Mouse (Mus musculus) activated CD4-positive, CD25-positive, alpha-beta regulatory T cell, adult 4 months (primary cell): ENCODE results near the gene Olfr1309. TPM values are rescaled to one million over a fixed set of nuclear protein-coding genes. Genes with fewer than 3 reads are reported as not detected.
"Not testable (repeated sequence)": the region's sequence is repeated elsewhere in the genome, so short reads cannot be mapped to it uniquely, and the experiment has no call there.

Source experiments
- ATAC-seq: one replicate; pipeline ENCODE4 v1.8.0; 2017
- polyA plus RNA-seq, 2 experiments: library from polyadenylated mRNA; unstranded; fragments of 100-300 nt; shearing (Covaris generic); gene quantifications; one replicate each; pipeline ENCODE4 v1.2.1; 2017

The Olfr1309 gene
- not detected for polyA plus RNA-seq

GRCm38 (mm10) chr2:111990181-111990580 lies at the start of gene Olfr1309:
TSS of gene Olfr1309 (minus strand) at chr2:111990281.
- no peak for ATAC-seq

GRCm38 (mm10) chr2:112026971-112027370 lies 36.9 kb upstream of the Olfr1309 start:
- ATAC-seq = not testable (repeated sequence)

GRCm38 (mm10) chr2:112024312-112024711 lies 34.2 kb upstream of the Olfr1309 start, which contains the start of gene Olfr1311:
TSS of gene Olfr1311 (minus strand) at chr2:112024412.
- no peak for ATAC-seq

GRCm38 (mm10) chr2:112014900-112015299 lies 24.8 kb upstream of the Olfr1309 start:
- ATAC-seq = no peak

GRCm38 (mm10) chr2:112012608-112013007 lies 22.5 kb upstream of the Olfr1309 start, which contains the start of gene Olfr1310:
TSS of gene Olfr1310 (minus strand) at chr2:112012708.
- no peak for ATAC-seq

GRCm38 (mm10) chr2:111964844-111965243 lies 25.2 kb downstream of the Olfr1309 start, which contains the start of gene Olfr1308:
TSS of gene Olfr1308 (minus strand) at chr2:111964944.
- no peak for ATAC-seq

GRCm38 (mm10) chr2:111949340-111949739 lies 40.7 kb downstream of the Olfr1309 start, which contains the start of gene Olfr1307:
TSS of gene Olfr1307 (minus strand) at chr2:111949440.
- no peak for ATAC-seq

Other genes starting within 250 kb of the Olfr1309 start
- gene Olfr1301, start 239.3 kb downstream of the Olfr1309 start, polyA plus RNA-seq = not detected
- gene Olfr1302, start 212.9 kb downstream of the Olfr1309 start, polyA plus RNA-seq = not detected
- not detected for gene Olfr1303, start 169.9 kb downstream of the Olfr1309 start, polyA plus RNA-seq
- not detected for gene Olfr1305, start 113.1 kb downstream of the Olfr1309 start, polyA plus RNA-seq
- gene Olfr1306, start 74.0 kb downstream of the Olfr1309 start, polyA plus RNA-seq = not detected
- gene Olfr1307, start 40.8 kb downstream of the Olfr1309 start, polyA plus RNA-seq = under 1 TPM in 1 of 2 experiments, not detected in 1; 0.08 TPM
- not detected for gene Olfr1308, start 25.3 kb downstream of the Olfr1309 start, polyA plus RNA-seq
- not detected for gene Olfr1310, start 22.4 kb upstream of the Olfr1309 start, polyA plus RNA-seq
- gene Olfr1311, start 34.1 kb upstream of the Olfr1309 start, polyA plus RNA-seq = not detected
- gene Olfr1312, start 60.0 kb upstream of the Olfr1309 start, polyA plus RNA-seq = under 1 TPM in 1 of 2 experiments, not detected in 1; 0.08 TPM
- gene Olfr1313, start 87.6 kb upstream of the Olfr1309 start, polyA plus RNA-seq = not detected
- not detected for gene Olfr1314, start 106.5 kb upstream of the Olfr1309 start, polyA plus RNA-seq
- not detected for gene Olfr1315-ps1, start 125.2 kb upstream of the Olfr1309 start, polyA plus RNA-seq
- under 1 TPM in 1 of 2 experiments, not detected in 1; 0.11 TPM for gene Olfr1316, start 144.7 kb upstream of the Olfr1309 start, polyA plus RNA-seq
- not detected for gene Olfr1317, start 150.0 kb upstream of the Olfr1309 start, polyA plus RNA-seq
- gene Olfr1318, start 163.9 kb upstream of the Olfr1309 start, polyA plus RNA-seq = not detected
- 10 to 100 TPM; 25.3 to 33.5 TPM for gene Lpcat4, start 249.2 kb upstream of the Olfr1309 start, polyA plus RNA-seq